Mouse (Mus musculus) stomach, postnatal 0 days (tissue): Measurements from ENCODE around the gene Hbq1b.

ENCODE experiments used
- CTCF ChIP-seq: IDR thresholded peaks from 2 replicates; pipeline ENCODE4 v1.5.1; 2016; ENCODE audit warnings: antibody characterized with exemption, low read depth, mild to moderate bottlenecking, moderate library complexity
- EP300 ChIP-seq: optimal IDR thresholded peaks from 2 replicates; pipeline ENCODE3; 2016; ENCODE audit warnings: antibody characterized with exemption

GRCm38 (mm10) chr11:32242209-32242608 lies 44.6 kb upstream of the Hbq1b start:
- no peak for TF ChIP-seq CTCF
- no peak for TF ChIP-seq EP300
